Mouse (Mus musculus): ENCODE measurements around the gene Ripor1. TPM values are rescaled to one million over a fixed set of nuclear protein-coding genes. Genes with fewer than 3 reads are reported as not detected.

Ripor1 gene
- polyA plus RNA-seq, 1 experiment = not detected

DNA sequence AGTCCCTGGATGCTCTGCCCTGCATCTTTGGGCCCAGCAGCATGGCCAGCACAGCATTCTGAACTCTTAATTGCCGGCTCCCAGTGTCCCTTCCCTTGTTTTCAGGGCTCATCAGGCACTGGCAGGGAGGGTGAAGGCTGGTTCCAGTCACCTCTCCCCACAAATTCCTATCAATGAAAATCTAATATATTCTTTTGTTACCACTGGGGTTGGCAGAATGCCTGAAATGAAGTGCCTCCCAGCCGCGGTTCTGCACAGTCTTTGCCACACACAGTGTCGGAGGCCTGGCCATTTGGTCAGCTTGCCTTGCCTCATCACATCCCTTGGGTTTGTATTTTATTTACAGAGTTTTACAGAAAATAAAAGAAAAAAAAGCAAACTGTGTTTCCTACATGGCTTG lies 16.8 kb downstream of the Ripor1 start:
- peak overlapping the region; percentile 16; the same call in 1 of the 2 replicates for H3K27ac ChIP-seq (ENCODE audit: insufficient read depth, low read depth, low read length)
- WGBS = 19% methylated on average over 4 of the region's 4 CpGs

DNA sequence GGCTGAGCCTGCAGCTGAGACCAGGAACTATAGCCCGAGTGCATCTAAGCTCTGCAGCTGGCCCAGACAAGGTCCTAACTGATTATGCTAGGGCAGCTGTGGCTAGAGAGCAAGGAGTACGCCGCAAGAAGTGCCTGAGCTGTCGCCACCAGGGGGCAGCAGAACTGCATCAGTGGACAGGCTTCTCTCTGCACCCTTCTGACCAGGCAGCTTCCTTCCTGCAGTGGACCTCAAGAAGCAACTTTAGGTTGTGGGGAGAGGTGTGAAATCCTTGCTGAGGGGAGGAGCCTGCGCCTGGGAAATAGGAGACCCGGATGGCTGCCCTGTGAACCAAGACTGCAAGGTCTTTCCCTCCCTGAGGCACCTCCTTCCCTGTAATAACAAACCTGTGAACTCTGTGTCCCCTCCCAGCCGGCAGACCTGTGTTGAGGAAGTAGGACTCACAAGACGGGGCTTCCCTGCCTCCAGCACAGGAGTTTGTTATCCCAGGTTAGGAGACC lies 17.4 kb downstream of the Ripor1 start:
- TF ChIP-seq CTCF (IDR thresholded peaks at IDR 0.05; ENCODE audit: insufficient read depth, low read depth, low read length) (peak; percentile 85), POLR2A (IDR thresholded peaks at IDR 0.05; ENCODE audit: insufficient read depth, low read depth, low read length) (no peak)
- WGBS = 7% methylated on average over 8 of the region's 8 CpGs
- peak overlapping the region; percentile 46; the same call in 1 of the 2 replicates for H3K27ac ChIP-seq (ENCODE audit: insufficient read depth, low read depth, low read length)
- H3K4me3 ChIP-seq (ENCODE audit: insufficient read depth, low read depth, low read length) = no peak overlapping the region
- peaks cover 35% of the 10 kb centered on the region for H3K4me1 ChIP-seq (ENCODE audit: control insufficient read depth, insufficient read depth, low read length)

More for the DNA sequence above, 16.8 kb downstream of the Ripor1 start:
- Histone ChIP-seq H3K4me3 (ENCODE audit: insufficient read depth, low read depth, low read length) (no peak overlapping the region), H3K4me1 (ENCODE audit: control insufficient read depth, insufficient read depth, low read length) (peaks cover 42% of the 10 kb centered on the region)
- TF ChIP-seq POLR2A (IDR thresholded peaks at IDR 0.05; ENCODE audit: insufficient read depth, low read depth, low read length) (no peak), CTCF (IDR thresholded peaks at IDR 0.05; ENCODE audit: insufficient read depth, low read depth, low read length) (no peak)

DNA sequence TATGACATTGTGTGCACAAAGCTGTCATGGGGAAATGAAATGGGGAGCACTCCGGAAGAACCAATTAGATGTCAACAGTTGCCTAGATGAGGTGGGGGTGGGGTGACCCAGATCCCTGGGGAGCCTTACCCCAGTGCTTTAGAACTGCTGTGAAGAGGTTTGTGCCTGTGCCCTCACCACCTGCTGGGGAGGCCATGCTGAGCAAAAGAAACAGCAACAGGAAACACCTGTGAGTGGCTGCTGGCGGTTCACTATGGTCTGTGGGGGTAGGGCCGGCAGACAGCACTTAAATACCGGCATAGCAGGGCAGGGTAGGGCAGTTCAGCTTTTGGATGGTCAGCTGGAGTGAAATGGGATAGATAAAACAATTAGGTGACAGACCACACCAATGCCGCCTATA lies 18.1 kb downstream of the Ripor1 start:
- H3K4me3 ChIP-seq (ENCODE audit: insufficient read depth, low read depth, low read length) = no peak overlapping the region
- WGBS = 34% methylated on average over 5 of the region's 5 CpGs
- peak overlapping the region; percentile 46; the same call in 1 of the 2 replicates for H3K27ac ChIP-seq (ENCODE audit: insufficient read depth, low read depth, low read length)
- TF ChIP-seq POLR2A (IDR thresholded peaks at IDR 0.05; ENCODE audit: insufficient read depth, low read depth, low read length) (no peak), CTCF (IDR thresholded peaks at IDR 0.05; ENCODE audit: insufficient read depth, low read depth, low read length) (no peak)
- H3K4me1 ChIP-seq (ENCODE audit: control insufficient read depth, insufficient read depth, low read length) = peaks cover 34% of the 10 kb centered on the region

DNA sequence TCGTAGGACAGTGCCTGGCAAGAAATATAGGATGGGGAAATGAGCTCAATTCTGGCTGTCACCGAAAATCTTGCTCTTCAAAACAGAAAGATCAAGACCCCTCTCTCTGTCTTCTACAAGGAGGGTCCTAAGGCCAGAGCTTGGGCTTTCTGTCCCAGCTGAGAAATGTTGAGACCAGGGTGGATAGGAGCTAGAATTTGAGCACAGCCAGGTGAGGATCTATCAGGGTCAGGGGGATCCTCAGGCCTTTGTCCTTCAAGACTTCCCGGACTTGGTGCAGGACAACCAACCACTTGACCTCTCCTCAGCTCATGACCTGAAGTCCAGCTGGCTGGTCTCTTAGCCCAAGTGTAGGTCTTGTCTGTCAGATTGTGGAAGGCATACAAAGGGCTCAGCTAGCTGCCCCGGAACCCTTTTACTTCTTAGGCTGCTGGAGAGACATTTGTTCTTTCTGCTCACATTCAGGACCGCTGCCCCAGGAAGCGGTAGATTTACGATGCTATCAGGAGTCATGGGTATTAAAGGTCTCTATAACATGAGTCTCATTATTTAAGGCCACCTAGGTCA lies 18.7 kb downstream of the Ripor1 start:
- WGBS = 65% methylated on average over 7 of the region's 7 CpGs
- TF ChIP-seq CTCF (IDR thresholded peaks at IDR 0.05; ENCODE audit: insufficient read depth, low read depth, low read length) = no peak
- H3K27ac ChIP-seq (ENCODE audit: insufficient read depth, low read depth, low read length) = peak overlapping the region; percentile 21; the same call in 1 of the 2 replicates
- H3K4me1 ChIP-seq (ENCODE audit: control insufficient read depth, insufficient read depth, low read length) = peaks cover 34% of the 10 kb centered on the region
- no peak overlapping the region for H3K4me3 ChIP-seq (ENCODE audit: insufficient read depth, low read depth, low read length)

DNA sequence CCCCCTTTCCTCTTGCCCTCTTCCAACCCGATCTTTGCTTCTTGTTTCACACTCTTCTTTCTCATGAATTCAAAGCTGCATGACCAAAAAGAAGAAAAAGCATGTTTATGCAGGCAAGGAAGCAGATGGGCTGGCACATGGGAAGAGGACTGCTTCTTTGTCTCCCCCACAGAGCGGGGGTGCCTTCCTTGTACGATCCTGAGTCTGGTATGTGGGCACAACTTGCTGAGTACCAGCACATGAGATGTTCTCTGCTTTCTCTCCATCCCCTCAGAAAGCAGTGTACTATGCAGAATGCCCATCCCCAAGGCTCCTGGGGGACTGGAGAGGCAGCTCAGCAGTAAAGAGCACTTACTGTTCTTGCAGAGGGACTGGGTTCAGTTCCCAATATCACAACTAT lies 19.3 kb downstream of the Ripor1 start:
- no peak overlapping the region for H3K4me3 ChIP-seq (ENCODE audit: insufficient read depth, low read depth, low read length)
- peak overlapping the region; percentile 21; the same call in 1 of the 2 replicates for H3K27ac ChIP-seq (ENCODE audit: insufficient read depth, low read depth, low read length)
- TF ChIP-seq POLR2A (IDR thresholded peaks at IDR 0.05; ENCODE audit: insufficient read depth, low read depth, low read length) (no peak), CTCF (IDR thresholded peaks at IDR 0.05; ENCODE audit: insufficient read depth, low read depth, low read length) (no peak)
- WGBS = 35% methylated on average over 3 of the region's 3 CpGs
- peaks cover 34% of the 10 kb centered on the region for H3K4me1 ChIP-seq (ENCODE audit: control insufficient read depth, insufficient read depth, low read length)

DNA sequence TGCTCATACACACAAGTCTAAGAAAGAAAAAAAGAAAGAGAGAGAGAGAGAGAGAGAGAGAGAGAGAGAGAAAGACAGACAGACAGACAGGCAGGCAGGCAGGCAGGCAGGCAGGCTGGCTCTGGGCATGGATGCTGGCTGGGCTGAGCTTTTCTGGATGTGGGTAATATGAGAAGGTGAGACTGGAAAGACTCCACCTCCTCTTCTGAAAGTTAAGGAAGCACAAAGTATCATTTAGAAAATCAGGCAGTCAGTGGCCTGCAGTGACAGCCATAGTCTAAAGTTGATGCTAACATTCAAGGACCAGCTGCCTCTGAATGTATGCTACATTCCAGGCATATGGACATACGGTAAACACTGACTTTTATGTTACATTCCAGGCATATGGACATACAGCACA lies 19.8 kb downstream of the Ripor1 start:
- no peak overlapping the region for H3K4me3 ChIP-seq (ENCODE audit: insufficient read depth, low read depth, low read length)
- H3K4me1 ChIP-seq (ENCODE audit: control insufficient read depth, insufficient read depth, low read length) = peaks cover 34% of the 10 kb centered on the region
- TF ChIP-seq CTCF (IDR thresholded peaks at IDR 0.05; ENCODE audit: insufficient read depth, low read depth, low read length) (no peak), POLR2A (IDR thresholded peaks at IDR 0.05; ENCODE audit: insufficient read depth, low read depth, low read length) (no peak)
- peak overlapping the region; percentile 21; the same call in 1 of the 2 replicates for H3K27ac ChIP-seq (ENCODE audit: insufficient read depth, low read depth, low read length)
- WGBS = 66% methylated on average over 1 of the region's 1 CpGs

DNA sequence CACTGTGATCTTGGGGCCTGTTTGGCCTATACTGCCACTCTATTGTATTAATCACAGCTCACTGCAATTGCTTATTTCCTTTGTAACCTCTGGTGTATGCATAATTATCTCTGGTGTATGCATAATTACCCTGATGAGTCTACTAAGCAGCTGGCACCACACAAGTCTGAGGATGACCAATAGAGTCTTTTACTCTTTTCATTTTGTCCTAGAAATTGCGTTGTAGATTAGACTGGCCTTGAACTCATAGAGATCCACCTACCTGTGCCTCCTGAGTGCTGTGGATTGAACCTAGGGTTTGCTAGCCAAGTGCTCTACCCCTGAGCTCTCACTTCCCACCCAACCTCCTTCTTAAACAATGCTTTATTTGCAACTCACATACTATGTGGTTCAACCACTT lies 21.0 kb downstream of the Ripor1 start:
- peak overlapping the region; percentile 10; the same call in 1 of the 2 replicates for H3K27ac ChIP-seq (ENCODE audit: insufficient read depth, low read depth, low read length)
- peaks cover 29% of the 10 kb centered on the region for H3K4me1 ChIP-seq (ENCODE audit: control insufficient read depth, insufficient read depth, low read length)
- no peak overlapping the region for H3K4me3 ChIP-seq (ENCODE audit: insufficient read depth, low read depth, low read length)
- 28% methylated on average over 1 of the region's 1 CpGs for WGBS
- TF ChIP-seq POLR2A (IDR thresholded peaks at IDR 0.05; ENCODE audit: insufficient read depth, low read depth, low read length) (no peak), CTCF (IDR thresholded peaks at IDR 0.05; ENCODE audit: insufficient read depth, low read depth, low read length) (no peak)

DNA sequence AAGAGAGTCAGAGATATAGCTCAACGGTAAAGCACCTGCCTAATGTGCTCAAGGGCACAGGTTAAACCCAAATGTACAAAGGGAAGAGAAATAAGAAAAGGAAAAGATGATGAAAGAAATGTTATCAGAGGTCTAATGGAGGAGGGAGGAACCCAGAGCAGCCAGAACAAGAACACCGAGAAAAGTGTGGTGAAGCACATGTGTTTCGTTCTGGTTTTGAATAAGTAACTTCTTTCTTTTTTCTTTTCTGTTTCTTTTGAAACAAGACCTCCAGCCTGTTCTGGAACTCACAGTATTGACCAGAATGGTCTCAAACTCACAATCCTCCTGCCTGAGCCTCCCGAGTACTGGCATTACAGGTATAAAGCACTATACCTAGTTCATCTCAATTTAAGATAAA lies 24.3 kb downstream of the Ripor1 start:
- 80% methylated on average over 4 of the region's 4 CpGs for WGBS
- TF ChIP-seq POLR2A (IDR thresholded peaks at IDR 0.05; ENCODE audit: insufficient read depth, low read depth, low read length) (no peak), CTCF (IDR thresholded peaks at IDR 0.05; ENCODE audit: insufficient read depth, low read depth, low read length) (no peak)
- Histone ChIP-seq H3K27ac (ENCODE audit: insufficient read depth, low read depth, low read length) (no peak overlapping the region), H3K4me1 (ENCODE audit: control insufficient read depth, insufficient read depth, low read length) (peaks cover 4% of the 10 kb centered on the region; the same call in 1 of the 2 replicates), H3K4me3 (ENCODE audit: insufficient read depth, low read depth, low read length) (no peak overlapping the region)

DNA sequence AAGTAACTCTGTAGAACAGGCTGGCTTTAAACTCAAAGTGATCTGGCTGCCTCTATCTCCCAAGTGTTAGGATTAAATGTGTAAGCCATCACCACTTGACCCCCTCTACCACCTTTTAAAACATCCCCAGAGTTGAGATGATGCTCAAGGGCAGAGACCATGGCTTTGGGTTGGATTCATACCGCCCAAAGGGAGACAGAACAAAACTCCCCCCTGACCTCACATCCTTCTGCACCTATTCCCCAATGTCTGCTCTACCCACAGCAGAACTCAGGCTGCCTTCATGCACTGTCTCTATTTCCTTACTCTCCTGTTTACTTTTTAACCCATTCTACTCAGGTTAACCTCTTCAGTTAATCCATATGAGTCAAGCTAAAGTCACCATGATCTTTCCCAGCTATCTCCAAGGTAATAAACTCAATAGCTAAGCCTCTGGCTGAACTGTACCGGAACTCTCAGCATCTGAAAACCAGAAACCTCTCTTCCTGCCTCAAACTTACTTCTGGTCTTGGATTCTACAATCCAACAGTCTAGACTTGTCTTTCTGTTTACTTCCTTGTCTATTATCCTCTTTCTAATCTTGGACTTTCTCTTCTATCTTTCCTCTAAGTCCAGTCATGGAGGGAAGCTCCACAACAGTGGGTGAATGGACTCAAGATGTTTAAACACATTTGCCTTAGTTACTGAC lies 29.9 kb downstream of the Ripor1 start:
- Histone ChIP-seq H3K4me3 (ENCODE audit: insufficient read depth, low read depth, low read length) (no peak overlapping the region), H3K4me1 (ENCODE audit: control insufficient read depth, insufficient read depth, low read length) (peaks cover 5% of the 10 kb centered on the region), H3K27ac (ENCODE audit: insufficient read depth, low read depth, low read length) (no peak overlapping the region)
- WGBS = 93% methylated on average over 2 of the region's 2 CpGs
- no peak for TF ChIP-seq CTCF (IDR thresholded peaks at IDR 0.05; ENCODE audit: insufficient read depth, low read depth, low read length)
- TF ChIP-seq POLR2A (IDR thresholded peaks at IDR 0.05; ENCODE audit: insufficient read depth, low read depth, low read length) = no peak
